Mouse (Mus musculus) CH12.LX (cell line): ENCODE results near the gene Chchd6. TPM values are rescaled to one million over a fixed set of nuclear protein-coding genes. Genes with fewer than 3 reads are reported as not detected.

ENCODE experiments used
- DNase-seq: peaks from one replicate; pipeline ENCODE4 v3.0.0-alpha.2; 2013; ENCODE audit errors: extremely low read depth
- H3K27ac ChIP-seq: 2 replicates; pipeline ENCODE4 v1.5.1; 2012; ENCODE audit warnings: low read depth, mild to moderate bottlenecking, control low read depth, moderate library complexity; ENCODE audit not compliant: insufficient read depth
- H3K27me3 ChIP-seq: replicated peaks from 2 replicates; pipeline ENCODE3; 2012; ENCODE audit warnings: inconsistent platforms
- H3K36me3 ChIP-seq, 2 experiments: replicated peaks in 1 of 2; 2 replicates each; pipeline versions ENCODE3 to v1.6.1; 2012; ENCODE audit warnings: inconsistent platforms in 1 of 2, low read length in 1 of 2, mild to moderate bottlenecking in 1 of 2, mixed read lengths in 1 of 2, moderate library complexity in 1 of 2; ENCODE audit not compliant: control insufficient read depth in 1 of 2, insufficient read depth in 1 of 2
- H3K4me1 ChIP-seq, 2 experiments: 2 replicates each; pipeline ENCODE4 v1.6.1; 2012; ENCODE audit warnings: inconsistent platforms in 1 of 2, moderate library complexity in 1 of 2; ENCODE audit not compliant: insufficient read depth in 2 of 2, control insufficient read depth in 1 of 2
- H3K4me2 ChIP-seq: 2 replicates; pipeline ENCODE4 v1.6.1; 2012; ENCODE audit warnings: low read depth, mild to moderate bottlenecking, control low read depth; ENCODE audit not compliant: poor library complexity, insufficient read depth, severe bottlenecking
- H3K4me3 ChIP-seq, 3 experiments: fragments of 150-350 bp in 1 of 3; sonication (generic) in 1 of 3; replicated peaks in 1 of 3; 2 replicates each; pipeline versions ENCODE3 to v1.5.1; 2011 to 2012; ENCODE audit warnings: low read depth in 2 of 3, low read length in 2 of 3, mild to moderate bottlenecking in 2 of 3, moderate library complexity in 2 of 3, control low read depth in 1 of 3, improper control_type of control experiment in 1 of 3, inconsistent platforms in 1 of 3, mixed read lengths in 1 of 3; ENCODE audit not compliant: poor library complexity in 1 of 3
- H3K79me2 ChIP-seq: replicated peaks from 2 replicates; pipeline ENCODE4 v1.6.1; 2012; ENCODE audit warnings: mild to moderate bottlenecking, moderate library complexity; ENCODE audit not compliant: control insufficient read depth, poor library complexity, insufficient read depth, severe bottlenecking; ENCODE audit errors: extremely low read depth
- H3K9ac ChIP-seq: 2 replicates; pipeline ENCODE4 v1.6.1; 2012; ENCODE audit warnings: low read depth, mild to moderate bottlenecking, control low read depth, moderate library complexity; ENCODE audit not compliant: insufficient read depth
- H3K9me3 ChIP-seq: replicated peaks from 2 replicates; pipeline ENCODE3; 2012; ENCODE audit warnings: low read length, inconsistent platforms, mixed read lengths
- CHD2 ChIP-seq: IDR thresholded peaks from 2 replicates; pipeline ENCODE4 v1.6.1; 2011; ENCODE audit warnings: low read length, improper control_type of control experiment
- CTCF ChIP-seq, 2 experiments: IDR thresholded peaks in 1 of 2; conservative IDR thresholded peaks in 1 of 2; 2 replicates each; pipeline ENCODE4 v1.5.1; 2011 to 2012; ENCODE audit warnings: low read depth in 2 of 2, low read length in 2 of 2, improper control_type of control experiment in 1 of 2, inconsistent platforms in 1 of 2, mild to moderate bottlenecking in 1 of 2, moderate library complexity in 1 of 2
- ETS1 ChIP-seq: conservative IDR thresholded peaks from 2 replicates; pipeline ENCODE4 v1.6.1; 2012; ENCODE audit warnings: low read depth, mild to moderate bottlenecking, inconsistent platforms, low read length, improper control_type of control experiment, moderate library complexity
- GABPA ChIP-seq: IDR thresholded peaks from 2 replicates; pipeline ENCODE4 v1.6.1; 2012; ENCODE audit warnings: low read depth, low read length, improper control_type of control experiment, inconsistent platforms; ENCODE audit not compliant: insufficient replicate concordance
- HCFC1 ChIP-seq: IDR thresholded peaks from 2 replicates; pipeline ENCODE4 v1.6.1; 2012; ENCODE audit warnings: low read depth, mild to moderate bottlenecking, inconsistent platforms, low read length, improper control_type of control experiment
- MXI1 ChIP-seq: IDR thresholded peaks from 2 replicates; pipeline ENCODE4 v1.6.1; 2011; ENCODE audit warnings: mild to moderate bottlenecking, low read depth, low read length, improper control_type of control experiment
- NELFE ChIP-seq: IDR thresholded peaks from 2 replicates; pipeline ENCODE4 v1.6.1; 2011; ENCODE audit warnings: low read depth, low read length, improper control_type of control experiment
- NRF1 ChIP-seq: IDR thresholded peaks from 2 replicates; pipeline ENCODE4 v1.6.1; 2014; ENCODE audit warnings: low read depth, mild to moderate bottlenecking, inconsistent platforms, low read length, improper control_type of control experiment, moderate library complexity
- RAD21 ChIP-seq: IDR thresholded peaks from 2 replicates; pipeline ENCODE4 v1.6.1; 2011; ENCODE audit warnings: low read depth, mild to moderate bottlenecking, low read length, improper control_type of control experiment, moderate library complexity
- SIN3A ChIP-seq: IDR thresholded peaks from 2 replicates; pipeline ENCODE4 v1.6.1; 2012; ENCODE audit warnings: low read length, improper control_type of control experiment, inconsistent platforms
- SMC3 ChIP-seq: IDR thresholded peaks from 2 replicates; pipeline ENCODE4 v1.6.1; 2011; ENCODE audit warnings: low read depth, low read length, improper control_type of control experiment
- UBTF ChIP-seq: IDR thresholded peaks from 2 replicates; pipeline ENCODE4 v1.6.1; 2012; ENCODE audit warnings: low read depth, mild to moderate bottlenecking, inconsistent platforms, low read length, improper control_type of control experiment, moderate library complexity
- USF1 ChIP-seq: IDR thresholded peaks from 2 replicates; pipeline ENCODE4 v1.6.1; 2014; ENCODE audit warnings: low read depth, mild to moderate bottlenecking, inconsistent platforms, low read length, improper control_type of control experiment
- ZC3H11A ChIP-seq: IDR thresholded peaks from 2 replicates; pipeline ENCODE4 v1.6.1; 2012; ENCODE audit warnings: low read depth, mild to moderate bottlenecking, inconsistent platforms, low read length, improper control_type of control experiment
- ZMIZ1 ChIP-seq: IDR thresholded peaks from 2 replicates; pipeline ENCODE4 v1.6.1; 2012; ENCODE audit warnings: low read depth, mild to moderate bottlenecking, inconsistent platforms, low read length, improper control_type of control experiment
- dilution Hi-C: fragments of 300-500 bp; cut with MboI; formaldehyde crosslinking; loops from 2 replicates; pipeline ENCODE4 v1.14.3; 2020; ENCODE audit warnings: low sequenced_read_pairs; ENCODE audit not compliant: extremely low pct_unique_long_range_greater_than_20kb, extremely low pct_ligation_motif_present
- in situ Hi-C: fragments of 300-500 bp; cut with MboI; formaldehyde crosslinking; loops from 3 replicates; pipeline ENCODE4 v1.14.3; 2019; ENCODE audit warnings: low sequenced_read_pairs, low pct_ligation_motif_present, low pct_unique_long_range_greater_than_20kb, mixed read lengths
- polyA plus RNA-seq: library from polyadenylated mRNA; unstranded; fragments of >175 nt; gene quantifications from 2 replicates; pipeline ENCODE4 v1.2.1, GENCODE M21; 2012; ENCODE audit warnings: low read depth; ENCODE audit not compliant: insufficient read length
- total RNA-seq, 2 experiments: library from RNA; depleted of rRNA; stranded (reverse); fragments of 300-350 nt in 1 of 2; fragments of >200 nt in 1 of 2; gene quantifications; 2 replicates each; pipeline ENCODE4 v1.2.3; 2012 to 2014

Gene Chchd6
- total and polyA plus RNA-seq, 3 experiments = 33.3 to 41.5 (median 41.3) TPM

- TF ChIP-seq ZMIZ1 (no peak), HCFC1 (no peak), USF1 (no peak), SIN3A (no peak), CHD2 (no peak), CTCF (conservative IDR thresholded peaks at IDR 0.05 in 1 of 2, IDR thresholded peaks at IDR 0.05 in 1 of 2; ENCODE audit: low read depth in 2 of 2, low read length in 2 of 2) (no peak), ZC3H11A (no peak)
- Histone ChIP-seq H3K27me3 (no peaks in the 10 kb centered on the region), H3K4me2 (no peak overlapping the region), H3K27ac (no peak overlapping the region), H3K9ac (no peak overlapping the region), H3K79me2 (no peaks in the 10 kb centered on the region), H3K4me1 (peaks cover 17 to 30% of the 10 kb centered on the region in 2 experiments), H3K4me3 (no peak overlapping the region), H3K9me3 (no peaks in the 10 kb centered on the region), H3K36me3 (peaks cover 43 to 100% of the 10 kb centered on the region in 2 experiments)
- dilution Hi-C loops = no loop called here
- no peak for DNase-seq
- in situ Hi-C loops = no loop called here
Measured at GRCm38 (mm10) chr6:89345855-89346254, 249.6 kb downstream of the Chchd6 start.

- H3K9ac ChIP-seq = no peak overlapping the region
- H3K4me1 ChIP-seq = peaks cover 13 to 29% of the 10 kb centered on the region in 2 experiments
- dilution Hi-C loops (no loop called here), in situ Hi-C loops (no loop called here)
- H3K79me2 ChIP-seq = no peaks in the 10 kb centered on the region
- no peak overlapping the region for H3K4me3 ChIP-seq
- H3K36me3 ChIP-seq = peaks cover 47 to 100% of the 10 kb centered on the region in 2 experiments
- H3K9me3 ChIP-seq = no peaks in the 10 kb centered on the region
- H3K27ac ChIP-seq = no peak overlapping the region
- TF ChIP-seq NRF1 = no peak
- no peak for TF ChIP-seq USF1
- no peak for TF ChIP-seq SMC3
- TF ChIP-seq ETS1 = no peak
- TF ChIP-seq RAD21 = no peak
- TF ChIP-seq MXI1 = no peak
- TF ChIP-seq GABPA = no peak
- no peak for TF ChIP-seq NELFE
- no peak for TF ChIP-seq UBTF
- H3K4me2 ChIP-seq = no peak overlapping the region
- no peak for DNase-seq
- no peaks in the 10 kb centered on the region for H3K27me3 ChIP-seq
Measured at GRCm38 (mm10) chr6:89345486-89345785, 250.0 kb downstream of the Chchd6 start.
